Mouse (Mus musculus): ENCODE measurements around the gene Wdr43. TPM values are rescaled to one million over a fixed set of nuclear protein-coding genes. Genes with fewer than 3 reads are reported as not detected.

Wdr43 gene
- total and polyA plus RNA-seq, 2 experiments from 2014 or later = 39.6 to 48.8 TPM

- Histone ChIP-seq H3K4me3 (ENCODE audit: low read depth, low read length) (no peak overlapping the region), H3K9ac (no peak overlapping the region), H3K27ac (ENCODE audit: low read depth, low read length) (no peak overlapping the region), H3K4me1 (ENCODE audit: insufficient read depth) (no peaks in the 10 kb centered on the region), H3K4me2 (ENCODE audit: low read depth) (no peak overlapping the region), H3K9me3 (ENCODE audit: low read length) (no peaks in the 10 kb centered on the region), H3K36me3 (ENCODE audit: insufficient read depth) (no peaks in the 10 kb centered on the region), H3K27me3 (ENCODE audit: insufficient read depth, low read length) (no peaks in the 10 kb centered on the region)
- no peak for DNase-seq
- no peak for TF ChIP-seq CTCF (IDR thresholded peaks at IDR 0.05; ENCODE audit: low read depth)
- no peak for ATAC-seq
- 40% methylated on average over 9 of the region's 9 CpGs for WGBS
Measured at GRCm38 (mm10) chr17:71673936-71674335, 58.2 kb downstream of the Wdr43 start.

GRCm38 (mm10) chr17:71674886-71675285, 59.2 kb downstream of the Wdr43 start:
- no peak for ATAC-seq
- Histone ChIP-seq H3K9ac (no peak overlapping the region), H3K36me3 (ENCODE audit: insufficient read depth) (no peaks in the 10 kb centered on the region), H3K4me3 (ENCODE audit: low read depth, low read length) (no peak overlapping the region), H3K27me3 (ENCODE audit: insufficient read depth, low read length) (no peaks in the 10 kb centered on the region), H3K9me3 (ENCODE audit: low read length) (no peaks in the 10 kb centered on the region), H3K4me2 (ENCODE audit: low read depth) (0 out of 2 replicates have a peak overlapping the region, but pooled peaks have one; percentile 10), H3K4me1 (ENCODE audit: insufficient read depth) (no peaks in the 10 kb centered on the region), H3K27ac (ENCODE audit: low read depth, low read length) (no peak overlapping the region)
- DNase-seq = peak; percentile 38
- 62% methylated on average over 18 of the region's 18 CpGs for WGBS
- TF ChIP-seq CTCF (IDR thresholded peaks at IDR 0.05; ENCODE audit: low read depth) = no peak

GRCm38 (mm10) chr17:71681666-71682065, 66.0 kb downstream of the Wdr43 start:
- no peaks in the 10 kb centered on the region for H3K36me3 ChIP-seq (ENCODE audit: insufficient read depth)
- WGBS = 77% methylated on average over 14 of the region's 14 CpGs
- H3K9ac ChIP-seq = no peak overlapping the region
- H3K4me1 ChIP-seq (ENCODE audit: insufficient read depth) = no peaks in the 10 kb centered on the region
- no peak overlapping the region for H3K4me2 ChIP-seq (ENCODE audit: low read depth)
- no peaks in the 10 kb centered on the region for H3K9me3 ChIP-seq (ENCODE audit: low read length)
- no peaks in the 10 kb centered on the region for H3K27me3 ChIP-seq (ENCODE audit: insufficient read depth, low read length)
- TF ChIP-seq CTCF (IDR thresholded peaks at IDR 0.05; ENCODE audit: low read depth) = no peak
- ATAC-seq (no peak), DNase-seq (no peak)
- no peak overlapping the region for H3K27ac ChIP-seq (ENCODE audit: low read depth, low read length)
- H3K4me3 ChIP-seq (ENCODE audit: low read depth, low read length) = no peak overlapping the region

GRCm38 (mm10) chr17:71682379-71682778, 66.7 kb downstream of the Wdr43 start:
- Histone ChIP-seq H3K27ac (ENCODE audit: low read depth, low read length) (no peak overlapping the region), H3K9ac (no peak overlapping the region), H3K36me3 (ENCODE audit: insufficient read depth) (no peaks in the 10 kb centered on the region), H3K4me1 (ENCODE audit: insufficient read depth) (no peaks in the 10 kb centered on the region), H3K4me3 (ENCODE audit: low read depth, low read length) (no peak overlapping the region), H3K27me3 (ENCODE audit: insufficient read depth, low read length) (no peaks in the 10 kb centered on the region), H3K4me2 (ENCODE audit: low read depth) (no peak overlapping the region), H3K9me3 (ENCODE audit: low read length) (no peaks in the 10 kb centered on the region)
- DNase-seq (no peak), ATAC-seq (no peak)
- WGBS = 92% methylated on average over 4 of the region's 4 CpGs
- TF ChIP-seq CTCF (IDR thresholded peaks at IDR 0.05; ENCODE audit: low read depth) = no peak

GRCm38 (mm10) chr17:71683281-71683680, 67.6 kb downstream of the Wdr43 start:
- no peak overlapping the region for H3K9ac ChIP-seq
- no peaks in the 10 kb centered on the region for H3K9me3 ChIP-seq (ENCODE audit: low read length)
- no peaks in the 10 kb centered on the region for H3K4me1 ChIP-seq (ENCODE audit: insufficient read depth)
- ATAC-seq (no peak), DNase-seq (no peak)
- no peak overlapping the region for H3K4me3 ChIP-seq (ENCODE audit: low read depth, low read length)
- no peaks in the 10 kb centered on the region for H3K27me3 ChIP-seq (ENCODE audit: insufficient read depth, low read length)
- no peak for TF ChIP-seq CTCF (IDR thresholded peaks at IDR 0.05; ENCODE audit: low read depth)
- no peaks in the 10 kb centered on the region for H3K36me3 ChIP-seq (ENCODE audit: insufficient read depth)
- no peak overlapping the region for H3K27ac ChIP-seq (ENCODE audit: low read depth, low read length)
- H3K4me2 ChIP-seq (ENCODE audit: low read depth) = no peak overlapping the region
- WGBS = 89% methylated on average over 6 of the region's 6 CpGs

- TF ChIP-seq CTCF (IDR thresholded peaks at IDR 0.05; ENCODE audit: low read depth) = no peak
- Histone ChIP-seq H3K27ac (ENCODE audit: low read depth, low read length) (no peak overlapping the region), H3K4me2 (ENCODE audit: low read depth) (no peak overlapping the region), H3K9me3 (ENCODE audit: low read length) (no peaks in the 10 kb centered on the region), H3K4me1 (ENCODE audit: insufficient read depth) (no peaks in the 10 kb centered on the region), H3K27me3 (ENCODE audit: insufficient read depth, low read length) (no peaks in the 10 kb centered on the region), H3K4me3 (ENCODE audit: low read depth, low read length) (no peak overlapping the region), H3K36me3 (ENCODE audit: insufficient read depth) (no peaks in the 10 kb centered on the region), H3K9ac (no peak overlapping the region)
- ATAC-seq (no peak), DNase-seq (no peak)
- 22% methylated on average over 5 of the region's 5 CpGs for WGBS
Measured at GRCm38 (mm10) chr17:71684103-71684608, 68.5 kb downstream of the Wdr43 start.

- no peak for ATAC-seq
- Histone ChIP-seq H3K9ac (no peak overlapping the region), H3K27me3 (ENCODE audit: insufficient read depth, low read length) (no peaks in the 10 kb centered on the region), H3K27ac (ENCODE audit: low read depth, low read length) (no peak overlapping the region), H3K4me3 (ENCODE audit: low read depth, low read length) (no peak overlapping the region), H3K9me3 (ENCODE audit: low read length) (no peaks in the 10 kb centered on the region), H3K4me1 (ENCODE audit: insufficient read depth) (peaks cover 6% of the 10 kb centered on the region; the same call in 1 of the 2 replicates), H3K4me2 (ENCODE audit: low read depth) (no peak overlapping the region), H3K36me3 (ENCODE audit: insufficient read depth) (no peaks in the 10 kb centered on the region)
- DNase-seq = no peak
- TF ChIP-seq CTCF (IDR thresholded peaks at IDR 0.05; ENCODE audit: low read depth) = no peak
- WGBS = 69% methylated on average over 9 of the region's 9 CpGs
Measured at GRCm38 (mm10) chr17:71687436-71687835, 71.7 kb downstream of the Wdr43 start.
